Mouse (Mus musculus) left cerebral cortex, postnatal 14 days (tissue): ENCODE data around the gene Clmn. TPM values are rescaled to one million over a fixed set of nuclear protein-coding genes. Genes with fewer than 3 reads are reported as not detected.

Experiments used
- DNase-seq, 2 experiments: peaks; one replicate each; pipeline ENCODE4 v3.0.0; 2021 to 2022; ENCODE audit warnings: low spot score in 2 of 2, mixed read lengths in 1 of 2
- intact Hi-C: fragments of 180-260 bp; cut with DNase I; formaldehyde crosslinking; loops from one replicate; pipeline ENCODE4 v1.15.1; 2025
- total RNA-seq, 2 experiments: library from RNA; stranded (reverse); gene quantifications; 2 replicates each; pipeline ENCODE4 v1.2.3; 2021

Clmn gene
- total RNA-seq, 2 experiments from 2014 or later, result 27.4 to 28.7 TPM

GRCm38 (mm10) chr12:104822838-104823599 lies 41.9 kb downstream of the Clmn start:
- no peak for DNase-seq
- intact Hi-C loops, result no loop called here

DNA sequence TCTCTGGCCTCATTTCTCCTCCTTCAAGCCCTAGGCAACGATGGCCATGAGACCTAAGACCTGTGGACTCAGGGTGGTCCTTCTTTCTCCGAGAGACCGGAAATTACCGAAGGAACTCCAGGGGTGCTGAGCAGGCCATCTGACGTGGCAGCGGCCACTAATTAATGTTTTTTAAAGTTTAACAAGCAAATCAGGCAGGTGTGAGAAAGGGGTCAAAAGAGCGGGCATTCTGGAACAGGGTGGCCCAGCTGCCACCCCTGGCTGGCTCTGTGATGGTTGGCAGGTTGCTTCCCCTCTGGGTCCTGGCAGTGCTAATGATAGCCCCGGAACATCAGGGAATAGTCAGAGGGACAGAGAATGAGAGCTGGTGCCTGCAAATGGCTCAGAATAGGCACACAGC lies 42.7 kb downstream of the Clmn start:
- intact Hi-C loops, result no loop called here
- no peak for DNase-seq

GRCm38 (mm10) chr12:104820061-104820460 lies 44.8 kb downstream of the Clmn start:
- intact Hi-C loops, result no loop called here
- no peak for DNase-seq

GRCm38 (mm10) chr12:104819050-104819449 lies 45.8 kb downstream of the Clmn start:
- no peak for DNase-seq
- intact Hi-C loops, result no loop called here

GRCm38 (mm10) chr12:104818057-104818456 lies 46.8 kb downstream of the Clmn start:
- intact Hi-C loops, result no loop called here
- no peak for DNase-seq

DNA sequence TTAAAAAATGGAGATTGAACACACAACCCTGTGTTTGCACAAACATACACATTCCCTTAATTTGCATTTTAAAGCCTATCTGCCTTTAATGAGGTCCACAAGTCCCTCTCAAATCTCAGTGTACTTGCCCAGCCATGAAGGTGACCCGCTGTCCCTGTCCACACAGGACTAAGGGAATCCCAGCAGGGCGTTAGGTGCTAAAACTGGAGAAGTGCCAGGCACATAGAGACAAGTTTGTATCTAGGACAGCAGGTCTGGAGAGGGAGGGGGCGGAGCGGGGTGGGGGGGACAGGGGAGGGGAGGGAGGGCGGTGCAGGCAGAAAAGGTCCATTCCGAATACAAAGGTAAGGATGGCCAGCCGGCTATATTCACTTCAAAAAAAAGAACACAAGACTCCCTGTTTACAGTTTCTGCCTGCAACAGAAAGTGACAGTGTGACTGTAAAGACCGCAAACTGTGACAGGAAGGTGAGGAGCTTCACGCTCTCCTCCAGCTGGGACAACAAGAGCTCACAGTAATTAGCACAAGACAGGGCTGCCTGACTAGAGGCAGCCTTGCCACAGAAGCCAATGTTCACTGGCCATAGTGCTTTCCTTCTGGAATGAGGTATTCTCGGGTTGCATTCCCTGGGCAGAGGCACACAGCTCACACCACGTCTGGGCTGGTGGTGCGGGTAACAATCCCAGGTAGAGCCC lies 47.6 kb downstream of the Clmn start:
- intact Hi-C loops, result no loop called here

DNA sequence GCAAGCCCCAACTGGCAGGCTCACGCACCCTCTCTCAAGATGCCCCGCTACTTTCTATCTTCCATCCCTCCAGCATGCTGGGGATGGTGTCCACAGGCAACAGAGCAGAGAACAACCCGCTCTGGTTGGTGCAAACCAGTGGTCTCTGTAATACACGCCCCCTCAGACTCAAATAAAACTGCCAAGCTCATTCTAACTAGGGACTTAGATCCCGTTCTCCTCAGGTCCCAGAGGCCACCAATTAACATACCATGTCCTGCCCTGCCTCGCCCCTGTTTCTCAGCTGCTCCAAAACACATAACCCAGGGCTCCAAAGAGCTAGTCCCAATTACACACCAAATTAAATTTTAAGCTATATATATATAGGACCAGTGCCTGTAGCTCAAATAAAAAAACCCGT lies 50.6 kb downstream of the Clmn start:
- DNase-seq, result no peak
- intact Hi-C loops, result no loop called here

More for the DNA sequence above, 47.6 kb downstream of the Clmn start:
- DNase-seq, result no peak

DNA sequence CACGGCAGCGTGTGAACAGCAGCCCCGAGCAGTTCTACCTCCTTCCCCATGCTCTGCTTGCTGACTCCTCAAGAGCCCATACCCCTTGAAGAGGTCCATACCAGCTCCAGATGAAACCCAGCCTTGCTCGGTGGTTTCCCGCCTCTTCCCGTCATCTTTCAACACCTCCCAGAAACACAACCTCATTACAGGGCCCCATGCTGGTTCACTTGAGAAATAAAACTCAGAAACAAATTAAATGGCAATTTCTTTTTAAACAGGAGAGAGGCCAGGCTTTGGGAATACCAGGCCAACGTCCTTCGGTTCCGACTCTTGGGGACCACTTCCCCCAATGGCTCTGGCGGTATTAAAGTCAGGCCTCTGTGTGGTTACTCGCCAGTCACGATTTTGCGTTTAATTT lies 51.1 kb downstream of the Clmn start:
- no peak for DNase-seq
- intact Hi-C loops, result no loop called here

DNA sequence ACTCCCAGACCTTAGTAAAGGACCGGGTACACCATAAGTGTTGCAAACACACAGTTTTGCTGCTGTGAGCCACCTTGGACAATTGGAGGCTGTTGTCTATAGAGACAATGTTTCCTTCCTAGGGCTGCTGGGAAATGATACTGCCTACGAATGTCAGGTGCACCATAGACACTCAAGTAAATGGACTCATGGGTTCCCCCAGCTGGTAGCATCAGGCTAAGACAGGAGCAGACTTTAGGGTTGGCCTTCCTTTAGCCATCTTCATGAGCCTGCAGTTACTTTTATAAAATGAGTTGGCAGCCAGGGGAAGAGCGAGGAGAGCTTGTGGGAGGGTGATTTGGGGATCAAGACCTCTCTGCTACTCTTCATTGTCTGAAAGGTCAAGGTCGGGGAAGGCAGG lies 52.2 kb downstream of the Clmn start:
- intact Hi-C loops, result no loop called here
- DNase-seq, result no peak

DNA sequence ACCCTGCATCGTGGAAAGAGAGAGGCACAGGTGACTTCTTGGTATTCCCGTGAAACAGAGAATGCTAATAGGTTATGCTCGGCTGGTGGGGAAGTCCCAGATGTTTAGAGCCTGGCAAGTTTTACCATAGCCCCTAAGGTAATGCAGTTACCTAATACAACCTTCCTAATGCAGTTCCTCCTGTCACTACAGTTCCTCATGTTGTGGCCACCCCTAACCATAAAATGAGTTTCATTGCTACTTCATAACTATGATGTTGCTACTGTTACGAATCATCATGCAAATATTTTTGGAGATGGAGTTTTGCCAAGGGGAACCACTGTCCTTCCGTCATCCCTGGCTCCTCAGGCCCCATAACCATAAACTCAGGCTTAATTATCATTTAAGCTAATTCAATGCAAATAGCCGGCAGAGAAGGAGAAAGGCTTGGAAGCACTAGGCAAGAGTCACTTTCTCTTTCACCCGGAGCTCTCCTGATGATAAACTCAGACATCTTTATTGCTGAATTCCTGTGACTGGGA lies 53.9 kb downstream of the Clmn start:
- intact Hi-C loops, result no loop called here
- no peak for DNase-seq

DNA sequence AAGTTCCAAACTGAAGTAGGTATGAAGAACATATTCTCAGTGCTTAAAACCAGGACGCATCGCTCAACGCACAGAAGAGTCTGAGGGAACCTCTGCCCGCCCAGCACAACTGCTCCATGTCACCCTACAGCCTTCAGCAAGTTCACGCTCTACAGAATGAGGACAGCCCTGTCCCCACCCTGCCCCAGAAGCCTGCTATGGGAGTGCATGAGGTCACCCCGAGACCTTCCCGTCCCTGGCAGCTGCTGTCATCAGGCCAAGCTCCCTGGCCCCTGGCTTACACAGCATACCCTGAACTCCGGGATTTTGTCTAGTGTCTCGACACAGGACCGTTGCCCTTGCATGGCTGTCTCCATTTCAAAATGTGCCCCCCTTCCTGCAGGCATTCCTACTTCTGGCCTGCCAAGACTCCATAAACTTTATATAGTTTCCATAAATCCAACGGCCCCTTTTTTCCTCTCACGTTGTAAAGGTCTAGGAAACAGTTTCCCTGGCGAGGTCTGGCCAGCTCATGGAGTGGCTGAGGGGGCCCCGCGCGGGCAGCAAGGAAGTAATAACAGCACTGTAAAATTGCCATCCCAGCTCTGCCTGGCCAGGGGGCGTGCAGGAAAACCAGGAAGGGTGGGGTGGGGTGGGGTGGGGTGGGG lies 56.3 kb downstream of the Clmn start:
- intact Hi-C loops, result no loop called here
- DNase-seq, result no peak

DNA sequence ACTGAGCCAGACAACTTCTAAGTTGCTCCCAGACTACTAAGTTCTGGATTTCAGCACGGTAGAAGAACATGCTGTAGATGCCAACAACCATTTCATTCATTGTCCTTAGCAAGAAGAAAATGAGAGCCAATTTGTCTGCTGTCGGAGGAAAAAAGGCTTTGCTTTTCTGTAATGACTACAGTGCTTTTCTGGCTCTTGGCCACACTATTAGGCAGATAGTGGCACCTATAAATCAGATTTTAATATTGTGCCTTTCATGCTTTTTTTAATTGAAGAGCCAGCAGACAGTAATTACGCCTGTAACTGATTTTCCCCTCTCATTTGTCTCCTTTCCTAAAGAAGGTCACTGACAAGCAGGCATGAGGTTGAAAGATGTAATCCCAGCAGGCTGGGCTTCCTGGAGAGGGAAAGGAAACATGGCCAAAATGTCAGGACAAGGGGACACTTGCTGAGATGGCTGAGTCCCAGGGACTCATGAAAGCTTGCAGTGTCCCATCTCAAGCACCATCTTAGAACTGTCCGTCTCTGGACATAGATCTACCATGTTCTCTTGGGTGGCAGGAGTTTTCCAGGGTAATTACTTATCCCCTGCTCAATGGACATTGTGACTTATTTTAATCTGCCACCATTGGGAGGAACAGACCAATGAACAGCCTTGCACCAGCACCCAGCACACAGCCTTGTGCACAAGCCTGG lies 58.0 kb downstream of the Clmn start:
- intact Hi-C loops, result no loop called here
- DNase-seq, result no peak

DNA sequence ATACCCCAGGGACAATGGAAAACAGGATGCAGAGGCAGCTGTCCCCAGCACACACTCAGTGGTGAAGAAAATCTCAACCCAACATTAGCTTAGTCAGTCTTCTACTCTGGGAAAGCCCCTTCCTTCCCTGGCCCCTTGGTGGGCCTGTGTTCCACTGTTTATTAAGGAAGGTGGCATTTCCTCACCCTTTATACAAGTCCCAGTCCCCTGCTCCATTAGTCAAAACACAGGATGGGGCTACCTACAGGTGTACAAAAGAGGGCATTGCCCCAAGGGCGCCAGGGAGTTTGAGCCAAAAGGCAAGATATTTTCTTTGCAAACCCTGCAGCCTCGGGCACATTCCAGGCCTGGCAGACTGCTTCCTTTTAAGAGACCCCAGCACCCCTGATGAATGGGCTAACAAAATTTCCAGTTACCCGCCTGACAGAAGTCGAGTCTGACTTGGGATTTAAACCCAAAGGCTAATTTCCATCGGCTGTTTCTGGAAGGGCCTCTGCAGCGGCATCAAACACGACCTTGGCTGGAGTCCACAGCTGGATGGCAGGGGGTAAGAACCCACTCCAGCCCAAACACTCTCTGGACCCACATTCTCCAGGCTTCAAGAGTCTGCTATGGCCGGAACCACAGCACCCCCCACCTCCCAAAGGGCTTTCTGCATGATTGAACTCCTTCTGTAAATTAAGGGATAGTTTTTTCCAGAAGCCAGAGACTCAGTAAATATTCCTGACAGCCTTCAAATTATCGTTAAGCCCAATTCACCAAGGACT lies 63.2 kb downstream of the Clmn start:
- intact Hi-C loops, result no loop called here
- no peak for DNase-seq

- DNase-seq, result no peak
- intact Hi-C loops, result no loop called here
Observed at GRCm38 (mm10) chr12:104799365-104799764, 65.5 kb downstream of the Clmn start.

DNA sequence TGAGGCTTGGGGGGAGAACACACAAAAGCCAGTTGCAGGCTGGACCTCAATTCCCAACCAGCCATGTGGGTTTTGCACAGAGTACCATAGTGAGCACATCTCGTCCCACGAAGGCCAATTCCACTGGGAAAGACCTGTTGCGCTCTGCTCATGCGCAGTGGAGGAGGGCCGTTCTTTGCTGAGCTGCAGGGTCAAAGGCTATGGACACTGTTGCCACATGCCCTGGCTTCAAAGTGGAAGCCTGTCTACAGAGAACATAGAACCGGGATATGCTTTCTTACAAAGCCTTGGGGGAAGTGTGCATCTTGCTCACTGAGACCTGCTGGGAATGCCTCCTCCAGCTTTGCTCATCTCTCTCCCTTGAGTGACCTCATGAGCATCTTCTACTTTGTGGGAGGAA lies 67.0 kb downstream of the Clmn start:
- DNase-seq, result no peak
- intact Hi-C loops, result no loop called here

DNA sequence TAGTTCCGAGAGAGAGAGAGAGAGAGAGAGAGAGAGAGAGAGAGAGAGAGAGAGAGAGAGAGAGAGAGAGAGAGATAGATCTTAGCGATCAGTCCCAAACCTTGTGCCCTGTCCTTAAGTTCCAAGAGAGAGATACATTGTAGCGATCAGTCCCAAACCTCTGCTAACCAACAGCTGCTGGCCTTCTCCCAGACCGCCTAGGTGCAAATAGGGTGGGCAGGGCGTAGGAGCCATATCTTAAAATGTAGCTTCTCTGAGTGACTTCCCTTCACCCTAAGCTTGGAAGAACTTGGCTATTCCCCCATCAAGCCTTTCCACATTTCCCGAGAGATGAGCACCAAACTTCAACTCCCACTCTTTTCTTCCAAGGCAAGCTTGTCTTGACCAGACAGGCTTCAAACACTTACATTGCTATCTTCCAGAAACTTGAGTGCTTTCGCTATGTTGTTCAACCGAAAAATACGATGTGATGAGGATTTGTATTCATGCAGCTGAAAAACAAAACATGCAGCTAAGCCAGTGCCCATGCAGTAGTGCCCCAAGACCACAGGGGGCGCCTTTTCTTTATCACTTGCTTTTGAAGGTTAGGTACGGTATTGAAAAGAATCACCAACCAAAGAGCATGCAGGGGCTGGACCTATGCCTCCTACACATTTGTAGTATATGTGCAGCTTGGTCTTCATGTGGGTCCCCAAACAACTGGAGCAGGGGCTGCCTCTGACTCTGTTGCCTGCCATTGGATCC lies 68.1 kb downstream of the Clmn start:
- intact Hi-C loops, result no loop called here
- no peak for DNase-seq

GRCm38 (mm10) chr12:104794957-104795356 lies 69.9 kb downstream of the Clmn start:
- DNase-seq, result no peak

GRCm38 (mm10) chr12:104793486-104793885 lies 71.4 kb downstream of the Clmn start:
- intact Hi-C loops, result no loop called here

More at GRCm38 (mm10) chr12:104794957-104795356, 69.9 kb downstream of the Clmn start:
- intact Hi-C loops, result no loop called here

More at GRCm38 (mm10) chr12:104793486-104793885, 71.4 kb downstream of the Clmn start:
- DNase-seq, result no peak
